Mouse (Mus musculus) T-cell, adult 2 months (primary cell): ENCODE results near the gene Zfp629.

Experiments
- DNase-seq: peaks from one replicate; pipeline ENCODE4 v3.0.0; 2022; ENCODE audit warnings: low spot score

The Zfp629 gene

DNA sequence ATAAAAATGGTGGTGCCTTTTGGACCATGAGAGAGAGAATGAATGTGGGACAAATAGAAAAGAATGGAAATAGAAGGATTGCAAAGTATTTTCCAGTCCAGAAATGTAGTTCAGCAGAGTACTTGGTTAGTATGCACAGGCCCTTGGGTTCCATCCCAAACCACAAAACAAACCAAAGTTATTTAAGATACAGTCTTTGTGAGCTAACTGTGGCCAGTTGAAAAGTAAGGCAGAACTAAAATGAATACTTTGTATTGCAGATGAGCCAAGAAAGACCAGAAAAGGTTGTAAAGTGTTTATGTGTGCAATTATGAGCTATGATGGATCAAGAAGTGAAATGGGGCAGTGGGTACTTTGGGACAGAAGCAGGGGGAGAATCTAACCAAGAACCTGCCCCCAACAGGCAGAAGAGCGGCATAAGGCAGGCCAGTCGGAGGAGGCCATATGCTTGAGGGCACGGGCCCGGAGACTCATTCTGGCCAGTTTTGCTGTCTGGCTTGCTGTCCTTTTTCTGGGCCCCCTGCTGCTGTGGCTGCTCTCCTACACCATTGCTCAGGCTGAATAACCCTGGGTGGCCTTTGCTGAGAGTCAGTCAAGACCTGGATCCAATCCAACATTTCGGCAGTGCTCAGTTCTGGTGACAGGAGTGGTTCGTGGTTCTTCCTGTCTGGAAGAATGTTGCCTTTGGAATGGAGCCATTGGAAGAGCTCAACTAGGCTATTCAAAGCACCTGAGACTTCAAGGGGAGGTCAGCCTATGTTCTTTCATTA lies 51.0 kb downstream of the Zfp629 start:
- no peak for DNase-seq

DNA sequence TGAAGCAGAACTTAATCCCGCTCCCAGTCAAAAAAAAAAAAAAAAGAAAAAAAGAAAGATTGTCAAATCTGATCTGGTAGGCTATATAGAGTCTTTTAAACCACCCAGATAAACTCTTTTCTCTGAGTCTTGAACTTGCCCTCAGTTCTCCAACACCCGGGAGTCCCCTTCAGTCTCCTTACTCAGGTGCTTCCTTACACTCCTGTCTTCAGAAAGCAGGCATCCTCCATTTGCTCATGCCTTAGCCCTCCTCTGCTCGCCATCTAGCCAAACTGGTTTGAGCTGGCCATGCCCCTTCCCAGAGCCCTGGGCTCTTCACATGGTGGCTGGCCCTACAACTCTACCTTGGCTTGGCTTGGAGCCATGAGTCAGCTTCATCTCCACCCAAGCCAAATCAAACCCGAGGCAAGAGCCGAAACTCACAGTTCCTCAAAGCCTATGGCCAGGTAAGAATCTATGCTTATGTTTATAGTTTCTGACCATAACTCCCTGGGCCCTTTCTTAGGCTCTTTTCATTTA lies 54.2 kb downstream of the Zfp629 start, which contains the start of gene Tmem265:
Gene Tmem265 (plus strand): TSS at position 51 of the 519 bp plus-strand sequence.
- no peak for DNase-seq

DNA sequence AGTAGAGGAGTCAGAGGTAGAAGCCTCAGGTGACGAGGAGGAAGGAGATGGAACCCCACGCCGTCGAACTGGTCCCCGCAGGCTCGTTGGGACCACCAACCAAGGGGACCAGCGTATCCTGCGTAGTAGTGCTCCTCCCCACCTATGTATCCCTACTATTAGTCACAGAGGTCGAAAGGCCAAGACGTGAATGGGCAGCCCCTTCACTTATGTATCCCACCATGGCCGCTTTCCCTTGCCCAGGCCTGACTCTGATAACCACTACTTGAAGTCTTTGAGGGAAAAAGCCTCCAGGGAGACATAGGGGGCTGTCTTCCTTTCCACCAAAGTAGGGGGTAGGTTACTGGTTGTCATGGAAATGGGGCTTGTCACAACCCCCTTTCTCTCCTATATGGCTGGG lies 55.0 kb downstream of the Zfp629 start:
- DNase-seq = no peak
